Mouse (Mus musculus) regulatory T cell (primary cell): ENCODE results near the gene Grid2.

Source experiments
- in situ Hi-C: fragments of 300-600 bp; cut with MboI, MseI; formaldehyde crosslinking; loops from one replicate; pipeline ENCODE4 v1.15.1; 2025; ENCODE audit warnings: high pct_unique_total_duplicates

Gene Grid2

DNA sequence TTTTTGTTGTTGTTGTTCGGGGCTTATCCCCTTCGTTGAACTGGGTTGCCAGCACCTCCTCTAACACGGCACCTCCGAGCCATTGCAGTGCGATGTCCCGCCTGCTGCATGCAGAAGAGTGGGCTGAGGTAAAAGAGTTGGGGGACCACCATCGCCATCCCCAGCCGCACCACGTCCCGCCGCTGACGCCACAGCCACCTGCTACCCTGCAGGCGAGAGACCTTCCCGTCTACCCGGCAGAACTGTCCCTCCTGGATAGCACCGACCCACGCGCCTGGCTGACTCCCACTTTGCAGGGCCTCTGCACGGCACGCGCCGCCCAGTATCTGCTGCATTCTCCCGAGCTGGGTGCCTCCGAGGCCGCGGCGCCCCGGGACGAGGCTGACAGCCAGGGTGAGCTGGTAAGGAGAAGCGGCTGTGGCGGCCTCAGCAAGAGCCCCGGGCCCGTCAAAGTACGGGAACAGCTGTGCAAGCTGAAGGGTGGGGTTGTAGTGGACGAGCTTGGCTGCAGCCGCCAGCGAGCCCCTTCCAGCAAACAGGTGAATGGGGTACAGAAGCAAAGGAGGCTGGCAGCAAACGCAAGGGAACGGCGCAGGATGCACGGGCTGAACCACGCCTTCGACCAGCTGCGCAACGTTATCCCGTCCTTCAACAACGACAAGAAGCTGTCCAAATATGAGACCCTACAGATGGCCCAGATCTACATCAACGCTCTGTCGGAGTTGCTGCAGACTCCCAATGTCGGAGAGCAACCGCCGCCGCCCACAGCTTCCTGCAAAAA, 1473.7 kb downstream of the Grid2 start:
- in situ Hi-C loops: loop anchor here (10.0 kb wide), 1 partner anchor 715 kb away; no protein-coding TSS in a partner anchor

DNA sequence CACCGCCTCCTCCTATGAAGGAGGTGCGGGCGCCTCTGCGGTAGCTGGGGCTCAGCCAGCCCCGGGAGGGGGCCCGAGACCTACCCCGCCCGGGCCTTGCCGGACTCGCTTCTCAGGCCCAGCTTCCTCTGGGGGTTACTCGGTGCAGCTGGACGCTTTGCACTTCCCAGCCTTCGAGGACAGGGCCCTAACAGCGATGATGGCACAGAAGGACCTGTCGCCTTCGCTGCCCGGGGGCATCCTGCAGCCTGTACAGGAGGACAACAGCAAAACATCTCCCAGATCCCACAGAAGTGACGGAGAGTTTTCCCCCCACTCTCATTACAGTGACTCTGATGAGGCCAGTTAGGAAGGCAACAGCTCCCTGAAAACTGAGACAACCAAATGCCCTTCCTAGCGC, 1474.4 kb downstream of the Grid2 start:
- in situ Hi-C loops: no loop called here

DNA sequence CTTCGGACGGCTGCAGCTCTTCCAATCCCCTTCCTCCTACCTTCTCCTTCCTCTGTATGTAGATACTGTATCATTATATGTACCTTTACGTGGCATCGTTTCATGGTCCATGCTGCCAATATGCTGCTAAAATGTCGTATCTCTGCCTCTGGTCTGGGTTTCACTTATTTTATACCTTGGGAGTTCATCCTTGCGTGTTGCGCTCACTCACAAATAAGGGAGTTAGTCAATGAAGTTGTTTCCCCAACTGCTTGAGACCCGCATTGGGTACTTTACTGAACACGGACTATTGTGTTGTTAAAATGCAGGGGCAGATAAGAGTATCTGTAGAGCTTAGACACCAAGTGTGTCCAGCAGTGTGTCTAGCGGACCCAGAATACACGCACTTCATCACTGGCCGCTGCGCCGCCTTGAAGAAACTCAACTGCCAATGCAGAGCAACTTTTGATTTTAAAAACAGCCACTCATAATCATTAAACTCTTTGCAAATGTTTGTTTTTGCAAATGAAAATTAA, 1474.9 kb downstream of the Grid2 start:
- in situ Hi-C loops: no loop called here

DNA sequence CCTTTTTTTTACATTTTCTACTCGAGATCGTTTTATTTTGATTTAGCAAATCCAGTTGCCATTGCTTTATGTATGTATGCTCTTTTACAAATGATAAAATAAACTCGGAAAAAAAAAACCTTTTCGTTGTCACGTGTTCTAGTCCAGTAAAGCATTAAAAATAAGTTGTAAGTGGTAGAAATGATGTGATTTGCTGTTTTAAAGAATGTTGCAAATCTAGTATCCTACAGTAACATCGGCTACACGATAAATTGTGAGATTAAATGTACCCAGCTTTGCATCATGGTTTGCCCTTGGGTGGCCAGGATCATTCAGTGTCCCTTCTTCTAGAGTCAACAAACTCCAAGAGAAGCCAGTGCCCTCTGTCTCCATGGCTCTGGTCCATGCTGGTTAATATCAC, 1475.5 kb downstream of the Grid2 start:
- in situ Hi-C loops: no loop called here

DNA sequence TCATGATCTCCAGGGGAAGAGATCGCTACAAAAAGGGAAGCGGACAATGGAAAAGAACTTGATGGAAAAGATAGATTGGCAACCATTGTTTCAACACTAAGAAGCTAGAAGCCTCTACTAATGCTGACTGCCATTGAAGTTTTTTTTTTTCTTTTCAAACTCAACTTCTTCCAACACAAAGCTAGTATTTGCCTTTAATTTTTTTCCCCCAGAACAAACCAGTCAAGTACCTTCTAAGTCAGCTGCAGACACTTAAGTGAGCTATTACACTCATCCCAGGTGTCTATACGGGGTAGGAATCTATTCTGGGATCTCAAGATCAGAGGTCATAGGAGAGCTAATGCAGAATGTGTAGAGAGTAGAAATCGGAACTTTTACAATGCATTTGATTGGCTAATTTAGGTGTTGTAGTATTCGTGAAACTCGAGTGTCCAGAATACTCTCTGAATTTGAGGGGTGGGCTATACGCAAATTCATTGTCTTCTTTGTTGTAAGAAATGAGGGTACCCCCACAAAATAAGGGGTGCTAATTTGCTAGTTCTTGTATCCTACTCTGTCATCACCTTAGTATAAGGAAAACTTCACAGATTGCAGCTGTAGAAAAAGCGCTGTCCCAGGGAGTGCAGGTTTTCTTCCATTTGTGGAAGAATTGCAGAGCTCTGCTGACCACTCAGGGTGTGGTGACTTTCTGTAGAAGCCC, 1476.1 kb downstream of the Grid2 start:
- in situ Hi-C loops: no loop called here

DNA sequence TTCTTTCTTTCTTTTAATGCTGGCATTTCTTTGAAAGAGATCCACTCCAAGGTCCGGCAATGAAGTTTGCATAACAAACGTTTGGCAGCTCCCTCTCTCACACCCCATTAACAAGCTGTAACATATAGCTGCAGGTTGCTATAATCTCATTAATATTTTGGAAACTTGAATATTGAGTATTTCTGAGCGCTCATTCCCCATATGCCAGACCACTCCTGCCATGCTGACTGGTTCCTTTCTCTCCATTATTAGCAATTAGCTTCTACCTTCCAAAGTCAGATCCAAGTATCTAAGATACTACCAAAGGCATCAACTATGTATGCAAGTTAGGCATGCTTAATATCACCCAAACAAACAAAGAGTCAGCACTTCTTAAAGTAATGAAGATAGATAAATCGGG, 1477.6 kb downstream of the Grid2 start:
- in situ Hi-C loops: no loop called here

DNA sequence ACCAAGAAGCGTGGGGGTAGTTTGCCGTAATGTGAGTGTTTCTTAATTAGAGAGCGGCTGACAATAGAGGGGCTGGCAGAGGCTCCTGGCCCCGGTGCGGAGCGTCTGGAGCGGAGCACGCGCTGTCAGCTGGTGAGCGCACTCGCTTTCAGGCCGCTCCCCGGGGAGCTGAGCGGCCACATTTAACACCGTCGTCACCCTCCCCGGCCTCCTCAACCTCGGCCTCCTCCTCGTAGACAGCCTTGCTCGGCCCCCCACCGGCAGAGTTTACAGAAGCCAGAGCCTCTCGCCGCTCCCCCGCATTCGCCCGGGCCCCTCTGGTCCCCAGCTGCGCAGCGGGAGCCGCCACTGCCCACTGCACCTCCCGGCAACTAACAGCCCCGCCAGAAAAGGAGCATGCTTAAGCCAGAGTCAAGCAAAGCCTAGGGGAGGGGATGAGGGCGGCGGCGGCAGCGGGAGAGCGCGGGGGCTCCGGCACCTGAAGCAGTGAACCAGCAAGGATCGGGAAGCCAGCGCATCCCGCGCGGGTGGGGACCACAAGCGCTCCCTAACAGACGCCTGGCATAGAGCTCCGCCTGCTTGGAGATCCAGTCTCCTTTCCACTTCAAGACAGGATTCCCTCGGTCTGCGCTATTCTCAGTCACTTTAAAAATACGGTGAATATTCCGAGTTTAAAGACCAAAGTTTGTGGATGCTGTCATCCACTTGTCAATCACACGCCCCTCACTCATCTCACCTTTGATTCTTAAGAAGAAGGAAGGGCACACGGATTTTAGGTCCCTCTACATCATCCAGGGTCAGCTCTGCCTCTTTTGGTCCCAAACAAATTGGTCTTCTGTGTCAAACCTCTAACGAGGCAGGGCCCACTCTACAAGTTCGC, 1479.0 kb downstream of the Grid2 start:
- in situ Hi-C loops: no loop called here

DNA sequence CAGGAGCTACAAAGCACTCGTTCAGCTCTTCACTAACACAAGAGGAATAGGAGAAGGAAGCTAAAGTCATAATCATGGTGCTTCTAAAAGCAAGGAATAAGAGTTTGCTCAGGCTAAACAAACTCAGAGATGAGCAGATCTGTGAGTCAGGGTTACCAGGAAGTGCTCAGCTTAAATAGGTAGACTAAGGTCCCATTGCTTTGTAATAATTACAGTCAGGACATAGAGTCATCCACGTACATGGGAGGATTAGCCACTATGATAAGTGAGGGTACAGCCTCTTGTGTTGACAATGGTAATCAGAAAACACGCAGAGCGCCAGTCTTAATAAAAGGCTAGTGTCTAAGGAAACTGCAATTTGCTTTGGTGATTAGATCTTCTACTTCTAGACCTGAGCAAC, 1480.6 kb downstream of the Grid2 start:
- in situ Hi-C loops: no loop called here

DNA sequence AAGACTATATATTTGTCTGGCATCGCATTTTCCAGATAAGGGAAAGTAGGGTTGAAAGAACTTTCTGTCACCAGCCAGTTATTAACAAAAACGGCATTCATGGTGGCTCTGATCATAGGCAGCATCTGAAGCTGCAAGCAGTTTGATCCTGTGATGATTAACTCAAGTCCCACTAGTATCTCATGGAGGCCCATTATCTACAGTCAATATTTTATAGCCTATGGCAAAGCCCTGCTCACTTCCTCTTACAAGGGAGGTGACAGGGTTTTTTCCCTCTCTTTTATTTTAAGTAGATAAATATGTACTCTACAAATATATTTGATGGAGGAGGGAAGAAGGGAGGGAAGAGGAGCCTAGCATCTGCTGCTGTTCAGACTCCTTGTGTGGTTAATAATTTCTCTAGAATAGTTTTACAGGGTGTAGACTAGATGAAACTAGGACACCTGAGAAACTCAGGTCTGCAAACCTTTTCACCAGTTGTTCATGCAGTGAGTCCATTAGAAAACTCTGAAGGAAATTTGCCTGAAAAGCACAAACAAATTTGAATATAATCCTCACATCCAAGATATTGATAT, 1487.3 kb downstream of the Grid2 start:
- in situ Hi-C loops: no loop called here
